In the genomic region with DNA sequence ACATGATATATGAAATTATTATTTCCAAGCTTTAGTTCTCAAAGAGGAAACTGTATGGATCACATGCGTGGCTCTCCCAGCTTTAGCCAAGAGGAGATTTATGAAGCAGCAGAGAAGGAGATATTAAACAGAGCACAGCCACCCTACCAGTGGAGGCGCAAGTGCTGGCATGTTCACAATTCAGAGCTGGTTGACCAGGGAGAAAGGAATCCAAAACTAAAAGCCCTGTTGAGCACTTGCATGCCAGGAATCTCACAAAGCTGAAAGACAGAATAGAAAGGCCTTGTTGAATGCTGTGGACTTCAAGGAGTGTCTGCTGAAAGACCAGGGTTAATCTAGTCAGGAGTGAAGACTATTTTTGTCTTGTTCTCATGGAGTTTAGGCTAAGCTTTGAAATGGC, we compare ENCODE assay signal across 25 mouse cellular contexts.
"Had no signal": no experiment of that assay in that cellular context is flagged by ENCODE, and none has a peak within 500 bp of the region (broad histone marks: within the 10 kb centered on the region; RNA-seq: fewer than 3 reads in every experiment).

No protein-coding gene starts in this region.

- H3K27me3 ChIP-seq: hindbrain, embryonic 12.5 days; kidney, embryonic 15.5 days; limb, embryonic 13.5 days; limb, embryonic 15.5 days; liver, embryonic 12.5 days had no signal

- H3K27ac ChIP-seq: heart, adult 2 months; hindbrain, embryonic 10.5 days; hindbrain, embryonic 12.5 days; hindbrain, embryonic 14.5 days; kidney, embryonic 15.5 days; kidney, postnatal 0 days; left cerebral cortex, adult 2 months; limb, embryonic 13.5 days; limb, embryonic 15.5 days; liver, embryonic 12.5 days; liver, embryonic 14.5 days had no signal

- H3K36me3 ChIP-seq: heart, embryonic 12.5 days; hindbrain, embryonic 10.5 days; hindbrain, embryonic 12.5 days; kidney, embryonic 15.5 days; limb, embryonic 13.5 days; limb, embryonic 15.5 days; liver, embryonic 12.5 days had no signal

- H3K9me3 ChIP-seq: heart, embryonic 12.5 days; hindbrain, embryonic 10.5 days; hindbrain, embryonic 12.5 days; kidney, embryonic 15.5 days; limb, embryonic 13.5 days; limb, embryonic 15.5 days; liver, embryonic 12.5 days had no signal

- H3K4me3 ChIP-seq: heart, adult 2 months; heart, embryonic 12.5 days; hindbrain, embryonic 10.5 days; hindbrain, embryonic 12.5 days; kidney, embryonic 15.5 days; left cerebral cortex, adult 2 months; limb, embryonic 13.5 days; limb, embryonic 15.5 days; liver, embryonic 12.5 days had no signal

- H3K4me2 ChIP-seq: heart, embryonic 12.5 days; hindbrain, embryonic 12.5 days; hindbrain, embryonic 14.5 days; kidney, embryonic 15.5 days; limb, embryonic 13.5 days; limb, embryonic 15.5 days; liver, embryonic 12.5 days had no signal

- ATAC-seq: hindbrain, embryonic 16.5 days; inflammation-experienced regulatory T-cells, adult 6 months; intestine, embryonic 16.5 days; liver, embryonic 12.5 days had no signal

- H3K4me1 ChIP-seq: heart, embryonic 12.5 days; hindbrain, embryonic 12.5 days; kidney, embryonic 15.5 days; liver, embryonic 12.5 days had no signal

- DNase-seq: gastrocnemius, postnatal 14 days; gastrocnemius, postnatal 36 days; heart, adult 11 months; heart, adult 2 months; heart, postnatal 10 days; heart, postnatal 4 days; kidney, adult 18-20 months; kidney, adult 9 months; kidney, postnatal 25 days; kidney, postnatal 4 days; layer of hippocampus, adult 9-11 months had no signal

- H3K9ac ChIP-seq: heart, embryonic 12.5 days; hindbrain, embryonic 12.5 days; hindbrain, embryonic 14.5 days; kidney, embryonic 15.5 days; limb, embryonic 13.5 days; limb, embryonic 15.5 days; liver, embryonic 12.5 days; liver, embryonic 14.5 days had no signal
